ENCODE assay signal across 27 mouse cellular contexts in the genomic region with DNA sequence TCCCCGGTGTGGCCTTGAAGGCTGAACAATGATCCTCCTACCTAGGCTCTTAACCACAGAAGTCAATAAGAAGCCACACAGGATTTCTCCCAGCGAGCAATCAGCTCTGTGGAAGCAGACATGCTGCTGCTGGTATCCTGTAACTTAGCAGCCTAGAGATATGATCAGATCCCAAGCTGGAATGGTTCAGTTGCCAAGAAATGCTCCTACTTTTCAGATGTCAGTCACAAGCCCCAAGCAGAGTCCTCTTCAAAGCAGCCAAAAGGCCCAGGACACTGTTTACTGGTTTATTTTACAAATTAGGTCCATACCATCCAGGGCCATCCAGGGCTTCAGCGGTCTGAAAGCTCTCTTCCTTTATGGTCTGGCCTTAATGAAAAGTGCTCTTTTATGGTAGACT. TPM values are rescaled to one million over a fixed set of nuclear protein-coding genes. Genes with fewer than 3 reads are reported as not detected.
DNase-seq lines count a peak whose midpoint lies in the region; ATAC-seq lines count a peak whose summit lies in the region.
"Had no signal": no experiment of that assay in that cellular context is flagged by ENCODE, and none has a peak within 500 bp of the region (broad histone marks: within the 10 kb centered on the region; RNA-seq: fewer than 3 reads in every experiment).

No protein-coding gene starts in this region.

- no peaks in the 10 kb centered on the region for H3K9me3 ChIP-seq in embryonic facial prominence, embryonic 12.5 days
- no peaks in the 10 kb centered on the region for H3K9me3 ChIP-seq in embryonic facial prominence, embryonic 10.5 days
- H3K9me3 ChIP-seq: forebrain, embryonic 10.5 days; forebrain, embryonic 13.5 days; heart, embryonic 15.5 days; hindbrain, embryonic 12.5 days; hindbrain, embryonic 15.5 days had no signal

- 70% methylated on average over 3 of the region's 3 CpGs for WGBS in embryonic facial prominence, embryonic 12.5 days
- 83% methylated on average over 3 of the region's 3 CpGs for WGBS in embryonic facial prominence, embryonic 10.5 days

- H3K27me3 ChIP-seq in embryonic facial prominence, embryonic 12.5 days: no peaks in the 10 kb centered on the region
- no peaks in the 10 kb centered on the region for H3K27me3 ChIP-seq in embryonic facial prominence, embryonic 10.5 days (replicated peaks; ENCODE audit: low read depth, poor library complexity, severe bottlenecking)
- H3K27me3 ChIP-seq: forebrain, embryonic 13.5 days; heart, embryonic 15.5 days; hindbrain, embryonic 12.5 days; hindbrain, embryonic 15.5 days; Patski had no signal

- ATAC-seq in embryonic facial prominence, embryonic 12.5 days (ENCODE audit: insufficient number of reproducible peaks, insufficient read depth, low FRiP score, low TSS enrichment): no peak
- ATAC-seq: forebrain, embryonic 13.5 days; forebrain, embryonic 16.5 days; Patski had no signal

- DNase-seq in embryonic facial prominence, embryonic 10.5 days (ENCODE audit: low spot score): no peak
- peak; percentile 26 for DNase-seq in layer of hippocampus, adult 11-12 months (ENCODE audit: low spot score)
- DNase-seq in layer of hippocampus, postnatal 10 days (ENCODE audit: low spot score in 2 of 2): no peak
- peak; percentile 58 for DNase-seq in layer of hippocampus, adult 9-11 months
- DNase-seq in layer of hippocampus, postnatal 25 days (ENCODE audit: extremely low spot score in 1 of 2, low spot score in 1 of 2): no peak
- peak; percentile 34 for DNase-seq in fat pad, adult 2 months (ENCODE audit: extremely low read depth, low read depth, low spot score)
- DNase-seq in liver: no peak
- DNase-seq: adrenal gland, adult 2 months; adrenal gland, postnatal 25 days; cerebellum, adult 11-12 months; cerebellum, adult 8-10 months; cerebellum, postnatal 10 days; cerebellum, postnatal 36 days; embryo, embryonic 11 days; gastrocnemius, postnatal 10 days; gastrocnemius, postnatal 36 days; heart, postnatal 14 days had no signal

- H3K27ac ChIP-seq in embryonic facial prominence, embryonic 12.5 days: peak overlapping the region; percentile 9; the same call in 1 of the 2 replicates
- no peak overlapping the region for H3K27ac ChIP-seq in embryonic facial prominence, embryonic 10.5 days (replicated peaks)
- H3K27ac ChIP-seq: forebrain, embryonic 10.5 days; forebrain, embryonic 13.5 days; heart, embryonic 15.5 days; hindbrain, embryonic 12.5 days; hindbrain, embryonic 15.5 days had no signal

- H3K36me3 ChIP-seq in embryonic facial prominence, embryonic 12.5 days: peaks cover 48% of the 10 kb centered on the region
- H3K36me3 ChIP-seq in embryonic facial prominence, embryonic 10.5 days (replicated peaks): peaks cover 83% of the 10 kb centered on the region

- no peak overlapping the region for H3K4me3 ChIP-seq in embryonic facial prominence, embryonic 12.5 days
- no peak overlapping the region for H3K4me3 ChIP-seq in embryonic facial prominence, embryonic 10.5 days
- H3K4me3 ChIP-seq: erythroblast, embryonic 14.5 days; forebrain, embryonic 10.5 days; forebrain, embryonic 13.5 days; heart, embryonic 15.5 days; hindbrain, embryonic 12.5 days; hindbrain, embryonic 15.5 days had no signal

- peaks cover 8% of the 10 kb centered on the region for H3K4me1 ChIP-seq in embryonic facial prominence, embryonic 12.5 days
- H3K4me1 ChIP-seq in embryonic facial prominence, embryonic 10.5 days: peaks cover 22% of the 10 kb centered on the region
- H3K4me1 ChIP-seq: forebrain, embryonic 10.5 days; hindbrain, embryonic 12.5 days; hindbrain, embryonic 15.5 days had no signal

- no peak overlapping the region for H3K9ac ChIP-seq in embryonic facial prominence, embryonic 12.5 days
- H3K9ac ChIP-seq: forebrain, embryonic 13.5 days; heart, embryonic 15.5 days; hindbrain, embryonic 12.5 days; hindbrain, embryonic 15.5 days had no signal

- no peak overlapping the region for H3K4me2 ChIP-seq in embryonic facial prominence, embryonic 12.5 days (replicated peaks)
- H3K4me2 ChIP-seq: forebrain, embryonic 13.5 days; heart, embryonic 11.5 days; heart, embryonic 15.5 days; hindbrain, embryonic 12.5 days; hindbrain, embryonic 15.5 days had no signal

RNA-seq across cellular contexts. Expression of gene Dicer1, which starts 30.7 kb away (rescaled TPM):
- polyA plus RNA-seq in embryonic facial prominence, embryonic 12.5 days (2016; fragmentation: Nextera tagmentation; extraction: Ambion mirVana): 58.0 and 60.0 TPM in 2 replicates
- 52.6 and 54.6 TPM in 2 replicates for polyA plus RNA-seq in embryonic facial prominence, embryonic 10.5 days (2016; fragmentation: Nextera tagmentation; extraction: Ambion mirVana)
- total RNA-seq in layer of hippocampus, postnatal 10 days (2021): 10 to 100 TPM; 63.3 to 65.4 TPM
- 10 to 100 TPM; 38.9 to 47.5 TPM for total RNA-seq in layer of hippocampus, postnatal 25 days (2021)

Comparison
In these comparisons a context has a peak if more than half of its experiments do, and no peak if none do; other contexts are left out.
1. DNase-seq: peak in layer of hippocampus, adult 11-12 months (single experiment), layer of hippocampus, adult 9-11 months (single experiment) and fat pad, adult 2 months (single experiment); none in embryonic facial prominence, embryonic 10.5 days (single experiment), layer of hippocampus, postnatal 10 days (0 of 2), layer of hippocampus, postnatal 25 days (0 of 2) and liver (single experiment).